Mouse (Mus musculus) embryo, embryonic 10.5 days (tissue): ENCODE measurements at regions not wholly inside any gene's neighbourhood (a gene's known extent, or its start where the extent isn't known, plus 50 kb on each side); places are given as distances from the start of the nearest gene placed in this dataset.
"Not testable (repeated sequence)": the region's sequence is repeated elsewhere in the genome, so short reads cannot be mapped to it uniquely, and the experiment has no call there.

Experiments
- DNase-seq: peaks from one replicate; pipeline ENCODE4 v3.0.0-alpha.2; 2015; ENCODE audit warnings: low spot score

- DNase-seq: no peak
Measured at GRCm38 (mm10) chr14:86197864-86198263, 943.2 kb downstream of the Diaph3 start.

- no peak for DNase-seq
Measured at GRCm38 (mm10) chr14:86184663-86185381, 956.2 kb downstream of the Diaph3 start.

- DNase-seq: no peak
Measured at GRCm38 (mm10) chr14:86178517-86178916, 962.5 kb downstream of the Diaph3 start.

GRCm38 (mm10) chr14:86171118-86171517 lies 969.9 kb downstream of the Diaph3 start:
- no peak for DNase-seq

- DNase-seq: no peak
Measured at GRCm38 (mm10) chr14:86159151-86159550, 981.9 kb downstream of the Diaph3 start.

- no peak for DNase-seq
Measured at GRCm38 (mm10) chr14:86154688-86155087, 986.3 kb downstream of the Diaph3 start.

- no peak for DNase-seq
Measured at GRCm38 (mm10) chr14:86151276-86151675, 989.8 kb downstream of the Diaph3 start.

GRCm38 (mm10) chr14:86150329-86150866 lies 990.6 kb downstream of the Diaph3 start:
- DNase-seq: no peak

- DNase-seq: no peak
Measured at GRCm38 (mm10) chr14:86115254-86116057, 1025.6 kb downstream of the Diaph3 start.

GRCm38 (mm10) chr14:86101497-86101896 lies 1039.5 kb downstream of the Diaph3 start:
- no peak for DNase-seq

GRCm38 (mm10) chr14:86070313-86071100 lies 1070.5 kb downstream of the Diaph3 start:
- no peak for DNase-seq

GRCm38 (mm10) chr14:86069329-86069728 lies 1071.7 kb downstream of the Diaph3 start:
- DNase-seq: no peak

GRCm38 (mm10) chr14:86067743-86068142 lies 1073.3 kb downstream of the Diaph3 start:
- no peak for DNase-seq

GRCm38 (mm10) chr14:86063620-86063943 lies 1077.5 kb downstream of the Diaph3 start:
- no peak for DNase-seq

- peak; percentile 51 for DNase-seq
Measured at GRCm38 (mm10) chr14:86062885-86063619, 1078.0 kb downstream of the Diaph3 start.

GRCm38 (mm10) chr14:86056991-86057390 lies 1084.0 kb downstream of the Diaph3 start:
- DNase-seq: no peak

- DNase-seq: no peak
Measured at GRCm38 (mm10) chr14:86054668-86055067, 1086.4 kb downstream of the Diaph3 start.

- DNase-seq: no peak
Measured at GRCm38 (mm10) chr14:86029401-86029800, 1111.6 kb downstream of the Diaph3 start.

- not testable (repeated sequence) for DNase-seq
Measured at GRCm38 (mm10) chr14:86017611-86018010, 1123.4 kb downstream of the Diaph3 start.
